Mouse (Mus musculus): ENCODE results near the gene Batf. TPM values are rescaled to one million over a fixed set of nuclear protein-coding genes. Genes with fewer than 3 reads are reported as not detected.

The Batf gene
- polyA plus RNA-seq, 1 experiment from 2014 or later: 4.0 TPM

GRCm38 (mm10) chr12:85754611-85755265 is 68.3 kb downstream of the Batf start:
- Histone ChIP-seq H3K4me3 (no peak overlapping the region), H3K9ac (no peak overlapping the region), H3K27me3 (replicated peaks) (no peaks in the 10 kb centered on the region), H3K9me3 (replicated peaks) (no peaks in the 10 kb centered on the region), H3K36me3 (no peaks in the 10 kb centered on the region), H3K4me1 (replicated peaks) (no peaks in the 10 kb centered on the region), H3K4me2 (no peak overlapping the region), H3K27ac (ENCODE audit: poor library complexity, severe bottlenecking) (no peak overlapping the region)
- ATAC-seq (ENCODE audit: insufficient number of reproducible peaks, low FRiP score): no peak
- 44% methylated on average over 5 of the region's 5 CpGs for WGBS

DNA sequence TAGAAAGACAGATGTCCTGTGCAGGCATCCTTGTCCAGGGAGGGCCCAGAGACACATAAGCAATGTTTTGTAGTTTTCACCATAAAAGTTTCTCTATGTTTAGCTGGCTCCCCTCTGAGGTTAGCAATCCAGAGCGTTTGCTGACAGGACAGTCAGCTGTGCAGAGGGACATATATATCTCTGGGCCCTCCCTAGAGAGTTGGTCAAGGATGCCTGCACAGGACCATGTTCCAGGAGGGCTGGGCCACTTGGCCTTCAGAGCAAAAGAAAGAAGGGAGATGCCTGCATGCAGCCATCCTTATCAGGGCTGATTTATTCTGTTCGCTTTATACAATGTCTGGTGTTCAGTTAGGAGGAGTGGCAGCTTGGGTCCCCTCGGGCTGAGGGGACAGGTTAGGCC is 70.0 kb downstream of the Batf start:
- Histone ChIP-seq H3K4me3 (no peak overlapping the region), H3K9ac (no peak overlapping the region), H3K27ac (ENCODE audit: poor library complexity, severe bottlenecking) (no peak overlapping the region), H3K36me3 (no peaks in the 10 kb centered on the region), H3K27me3 (replicated peaks) (no peaks in the 10 kb centered on the region), H3K9me3 (replicated peaks) (no peaks in the 10 kb centered on the region), H3K4me1 (replicated peaks) (peaks cover 2% of the 10 kb centered on the region), H3K4me2 (no peak overlapping the region)
- ATAC-seq (ENCODE audit: insufficient number of reproducible peaks, low FRiP score): no peak
- WGBS: 68% methylated on average over 3 of the region's 3 CpGs

GRCm38 (mm10) chr12:85757074-85757473 is 70.6 kb downstream of the Batf start:
- no peak overlapping the region for H3K9ac ChIP-seq

More at GRCm38 (mm10) chr12:85757074-85757473, 70.6 kb downstream of the Batf start:
- H3K9me3 ChIP-seq (replicated peaks): no peaks in the 10 kb centered on the region
- peaks cover 6% of the 10 kb centered on the region for H3K4me1 ChIP-seq (replicated peaks)
- no peak for ATAC-seq (ENCODE audit: insufficient number of reproducible peaks, low FRiP score)
- WGBS: 55% methylated on average over 3 of the region's 3 CpGs
- no peak overlapping the region for H3K4me2 ChIP-seq
- no peaks in the 10 kb centered on the region for H3K27me3 ChIP-seq (replicated peaks)
- H3K36me3 ChIP-seq: no peaks in the 10 kb centered on the region
- no peak overlapping the region for H3K4me3 ChIP-seq
- no peak overlapping the region for H3K27ac ChIP-seq (ENCODE audit: poor library complexity, severe bottlenecking)

Small RNA genes lying within 50 kb of the gene (microRNA-seq; reads per million reads assigned to microRNA genes)
- not detected for gene Gm47285

Other genes starting within 250 kb of the Batf start
- gene Fos, start 212.8 kb upstream of the Batf start, polyA plus RNA-seq (2016; fragmentation: Nextera tagmentation; extraction: Ambion mirVana): 5.9 and 8.1 TPM in 2 replicates
- 0.56 and 0.90 TPM in 2 replicates for gene Jdp2, start 87.6 kb upstream of the Batf start, polyA plus RNA-seq (2016; fragmentation: Nextera tagmentation; extraction: Ambion mirVana)
- gene Flvcr2, start 59.9 kb downstream of the Batf start, polyA plus RNA-seq (2016; fragmentation: Nextera tagmentation; extraction: Ambion mirVana): 6.8 and 7.1 TPM in 2 replicates
- 80.6 and 81.3 TPM in 2 replicates for gene Erg28, start 137.9 kb downstream of the Batf start, polyA plus RNA-seq (2016; fragmentation: Nextera tagmentation; extraction: Ambion mirVana)
- 13.6 and 15.2 TPM in 2 replicates for gene Ttll5, start 138.0 kb downstream of the Batf start, polyA plus RNA-seq (2016; fragmentation: Nextera tagmentation; extraction: Ambion mirVana)

All from heart, embryonic 12.5 days (tissue).